In the genomic region with DNA sequence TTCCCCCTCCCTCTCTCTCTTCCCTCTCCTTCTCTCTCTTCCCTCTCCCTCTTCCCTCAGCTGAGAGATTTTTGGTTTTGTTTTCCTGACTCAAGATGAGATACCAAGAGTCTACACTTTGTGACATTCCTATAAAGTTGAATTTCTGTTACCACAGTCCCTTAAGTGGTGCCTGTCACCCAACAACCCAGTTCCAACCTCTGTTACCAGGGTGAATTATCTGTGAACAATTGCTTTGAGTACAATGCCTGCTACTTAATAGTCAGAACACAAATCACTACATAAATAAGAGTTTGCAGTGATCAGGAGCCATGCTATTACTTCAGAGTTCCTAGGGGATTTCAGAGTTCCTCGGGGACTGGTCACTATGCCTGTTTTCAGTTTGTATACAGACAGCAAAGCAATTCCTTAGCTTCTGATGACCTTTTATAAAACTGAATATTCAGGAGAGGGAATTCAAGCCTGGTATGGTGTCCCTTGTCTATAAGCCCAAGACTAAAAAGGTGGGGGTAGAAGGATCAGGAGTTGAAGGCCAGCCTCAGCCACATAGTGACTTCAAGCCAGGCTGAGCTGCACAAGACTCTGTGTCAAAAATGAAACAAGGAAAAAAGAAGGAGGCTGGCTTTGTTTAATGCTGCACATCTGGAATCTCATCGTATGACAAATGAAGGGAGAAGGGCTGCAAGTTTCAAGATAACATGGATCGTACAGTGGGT, we compare ENCODE assay signal across 18 mouse cellular contexts.
DNase-seq lines count a peak whose midpoint lies in the region; ATAC-seq lines count a peak whose summit lies in the region.
"Had no signal": no experiment of that assay in that cellular context is flagged by ENCODE, and none has a peak within 500 bp of the region (broad histone marks: within the 10 kb centered on the region; RNA-seq: fewer than 3 reads in every experiment).

No protein-coding gene starts in this region.

- H3K9me3 ChIP-seq in hindbrain, embryonic 12.5 days (replicated peaks): no peaks in the 10 kb centered on the region
- no peaks in the 10 kb centered on the region for H3K9me3 ChIP-seq in midbrain, embryonic 11.5 days (ENCODE audit: control insufficient read depth, low read length)
- H3K9me3 ChIP-seq in embryonic facial prominence, embryonic 10.5 days: no peaks in the 10 kb centered on the region
- H3K9me3 ChIP-seq: heart, embryonic 10.5 days; neural tube, embryonic 13.5 days had no signal

- H3K36me3 ChIP-seq in hindbrain, embryonic 12.5 days: no peaks in the 10 kb centered on the region
- no peaks in the 10 kb centered on the region for H3K36me3 ChIP-seq in midbrain, embryonic 11.5 days (ENCODE audit: control insufficient read depth, insufficient read depth, low read length)
- no peaks in the 10 kb centered on the region for H3K36me3 ChIP-seq in embryonic facial prominence, embryonic 10.5 days (replicated peaks)
- H3K36me3 ChIP-seq: heart, embryonic 10.5 days; neural tube, embryonic 13.5 days had no signal

- H3K27ac ChIP-seq in hindbrain, embryonic 12.5 days: no peak overlapping the region
- H3K27ac ChIP-seq in midbrain, embryonic 11.5 days (ENCODE audit: low read depth, low read length): peak overlapping the region; percentile 57; the same call in 1 of the 2 replicates
- H3K27ac ChIP-seq in embryonic facial prominence, embryonic 10.5 days (replicated peaks): no peak overlapping the region
- H3K27ac ChIP-seq: heart, embryonic 10.5 days; neural tube, embryonic 13.5 days had no signal

- no peaks in the 10 kb centered on the region for H3K27me3 ChIP-seq in hindbrain, embryonic 12.5 days
- no peaks in the 10 kb centered on the region for H3K27me3 ChIP-seq in midbrain, embryonic 11.5 days (ENCODE audit: control insufficient read depth, insufficient read depth, low read length)
- H3K27me3 ChIP-seq in embryonic facial prominence, embryonic 10.5 days (replicated peaks; ENCODE audit: low read depth, poor library complexity, severe bottlenecking): no peaks in the 10 kb centered on the region
- H3K27me3 ChIP-seq: CH12.LX; neural tube, embryonic 13.5 days had no signal

- DNase-seq in adrenal gland, postnatal 14 days: peak; percentile 7
- no peak for DNase-seq in adrenal gland, adult 8-10 months
- peak; percentile 2 for DNase-seq in 3T3-L1 (ENCODE audit: low read depth, low spot score)
- peak; percentile 89 for DNase-seq in midbrain, embryonic 11.5 days (ENCODE audit: low spot score, missing footprints)
- DNase-seq in thymus, postnatal 25 days: no peak
- no peak for DNase-seq in embryonic facial prominence, embryonic 10.5 days (ENCODE audit: low spot score)
- no peak for DNase-seq in spleen, adult 18-20 months
- DNase-seq: adrenal gland, postnatal 36 days; cerebellum, postnatal 10 days; gastrocnemius, postnatal 14 days; kidney, postnatal 36 days; lung, postnatal 10 days; right cerebral cortex, postnatal 4 days had no signal

- H3K4me2 ChIP-seq in hindbrain, embryonic 12.5 days (replicated peaks): no peak overlapping the region
- no peak overlapping the region for H3K4me2 ChIP-seq in midbrain, embryonic 11.5 days
- H3K4me2 ChIP-seq: neural tube, embryonic 13.5 days had no signal

- no peak overlapping the region for H3K9ac ChIP-seq in hindbrain, embryonic 12.5 days
- H3K9ac ChIP-seq in midbrain, embryonic 11.5 days (ENCODE audit: low read length): no peak overlapping the region
- H3K9ac ChIP-seq: neural tube, embryonic 13.5 days had no signal

- H3K4me1 ChIP-seq in hindbrain, embryonic 12.5 days: no peaks in the 10 kb centered on the region; the same call in none of the 2 replicates
- H3K4me1 ChIP-seq in midbrain, embryonic 11.5 days (ENCODE audit: control insufficient read depth, insufficient read depth, low read length): peaks cover 6% of the 10 kb centered on the region; the same call in 1 of the 2 replicates
- peaks cover 6% of the 10 kb centered on the region; the same call in 1 of the 2 replicates for H3K4me1 ChIP-seq in embryonic facial prominence, embryonic 10.5 days

- H3K4me3 ChIP-seq in hindbrain, embryonic 12.5 days: no peak overlapping the region
- no peak overlapping the region for H3K4me3 ChIP-seq in midbrain, embryonic 11.5 days (ENCODE audit: low read depth, low read length)
- H3K4me3 ChIP-seq in embryonic facial prominence, embryonic 10.5 days: no peak overlapping the region
- H3K4me3 ChIP-seq: erythroblast, embryonic 14.5 days; heart, embryonic 10.5 days; neural tube, embryonic 13.5 days had no signal

- ATAC-seq in hindbrain, embryonic 12.5 days (ENCODE audit: low FRiP score): peak; percentile 48; the same call in 1 of the 2 replicates
- peak; percentile 84 for ATAC-seq in midbrain, embryonic 11.5 days (ENCODE audit: low FRiP score)

- WGBS in hindbrain, embryonic 12.5 days: 61% methylated on average over 3 of the region's 3 CpGs
- WGBS in midbrain, embryonic 11.5 days: 51% methylated on average over 3 of the region's 3 CpGs
- WGBS in embryonic facial prominence, embryonic 10.5 days: 83% methylated on average over 3 of the region's 3 CpGs

Comparison
In these comparisons a context has a peak if more than half of its experiments do, and no peak if none do; other contexts are left out.
1. DNase-seq: peak in adrenal gland, postnatal 14 days (single experiment), 3T3-L1 (single experiment) and midbrain, embryonic 11.5 days (single experiment); none in adrenal gland, adult 8-10 months (single experiment), thymus, postnatal 25 days (single experiment), embryonic facial prominence, embryonic 10.5 days (single experiment) and spleen, adult 18-20 months (0 of 2).